Mouse (Mus musculus): ENCODE results near the gene Defb9.

DNA sequence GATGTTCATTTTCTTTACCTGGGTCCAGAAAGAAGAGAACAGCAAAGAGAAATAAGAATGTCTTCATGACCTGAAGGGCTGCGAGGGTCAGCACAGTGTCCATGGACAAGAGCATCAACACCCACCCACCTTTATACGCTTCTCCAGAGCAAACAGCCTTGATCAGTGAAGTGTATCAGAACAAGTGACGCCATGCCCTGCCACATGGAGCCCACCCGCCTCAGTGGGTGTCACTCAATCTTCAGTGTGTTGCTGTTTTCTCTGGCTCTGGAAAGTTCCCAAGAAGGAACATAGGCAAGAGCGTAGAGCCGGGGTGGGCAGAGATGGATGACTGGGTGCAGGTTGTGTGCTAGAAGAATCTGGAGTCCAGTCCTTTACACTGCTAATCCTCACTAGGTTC, 47.4 kb upstream of the Defb9 start, which contains the start of gene Defb15:
- no peak for TF ChIP-seq CTCF (IDR thresholded peaks at IDR 0.05; ENCODE audit: insufficient read depth, low read depth, low read length)
- TF ChIP-seq POLR2A (IDR thresholded peaks at IDR 0.05; ENCODE audit: insufficient read depth, low read depth, low read length) = no peak
